Mouse (Mus musculus): ENCODE measurements around the gene Il21r. TPM values are rescaled to one million over a fixed set of nuclear protein-coding genes. Genes with fewer than 3 reads are reported as not detected.

Gene Il21r
- polyA plus RNA-seq, 1 experiment from 2014 or later: 0.22 TPM

- no peaks in the 10 kb centered on the region for H3K36me3 ChIP-seq (ENCODE audit: control insufficient read depth, insufficient read depth, low read length)
- H3K27ac ChIP-seq (ENCODE audit: low read depth, low read length): no peak overlapping the region
- no peaks in the 10 kb centered on the region for H3K9me3 ChIP-seq (ENCODE audit: control insufficient read depth, low read length)
- no peaks in the 10 kb centered on the region for H3K4me1 ChIP-seq (ENCODE audit: control insufficient read depth, insufficient read depth, low read length)
- H3K4me3 ChIP-seq (ENCODE audit: low read length): no peak overlapping the region
- no peak overlapping the region for H3K4me2 ChIP-seq (replicated peaks; ENCODE audit: low read depth, low read length)
- no peaks in the 10 kb centered on the region for H3K27me3 ChIP-seq (ENCODE audit: control insufficient read depth, insufficient read depth, low read length)
- H3K9ac ChIP-seq (ENCODE audit: low read depth, low read length): no peak overlapping the region
- no peak for ATAC-seq (ENCODE audit: low FRiP score, low TSS enrichment)
- 88% methylated on average over 4 of the region's 4 CpGs for WGBS
Observed at GRCm38 (mm10) chr7:125620077-125620476, 16.8 kb downstream of the Il21r start.

- no peak overlapping the region for H3K27ac ChIP-seq (ENCODE audit: low read depth, low read length)
- 66% methylated on average over 7 of the region's 7 CpGs for WGBS
- H3K27me3 ChIP-seq (ENCODE audit: control insufficient read depth, insufficient read depth, low read length): no peaks in the 10 kb centered on the region
- H3K36me3 ChIP-seq (ENCODE audit: control insufficient read depth, insufficient read depth, low read length): no peaks in the 10 kb centered on the region
- no peak overlapping the region for H3K9ac ChIP-seq (ENCODE audit: low read depth, low read length)
- H3K4me1 ChIP-seq (ENCODE audit: control insufficient read depth, insufficient read depth, low read length): 0 out of 2 replicates have a peak, but pooled peaks cover 4% of the 10 kb centered on the region
- H3K4me3 ChIP-seq (ENCODE audit: low read length): no peak overlapping the region
- no peak for ATAC-seq (ENCODE audit: low FRiP score, low TSS enrichment)
- H3K4me2 ChIP-seq (replicated peaks; ENCODE audit: low read depth, low read length): no peak overlapping the region
- H3K9me3 ChIP-seq (ENCODE audit: control insufficient read depth, low read length): no peaks in the 10 kb centered on the region
Observed at GRCm38 (mm10) chr7:125622741-125623685, 19.8 kb downstream of the Il21r start.

GRCm38 (mm10) chr7:125625219-125625618 is 22.0 kb downstream of the Il21r start:
- no peak overlapping the region for H3K4me2 ChIP-seq (replicated peaks; ENCODE audit: low read depth, low read length)
- H3K36me3 ChIP-seq (ENCODE audit: control insufficient read depth, insufficient read depth, low read length): no peaks in the 10 kb centered on the region
- 75% methylated on average over 4 of the region's 4 CpGs for WGBS
- no peaks in the 10 kb centered on the region for H3K27me3 ChIP-seq (ENCODE audit: control insufficient read depth, insufficient read depth, low read length)
- H3K4me1 ChIP-seq (ENCODE audit: control insufficient read depth, insufficient read depth, low read length): 0 out of 2 replicates have a peak, but pooled peaks cover 4% of the 10 kb centered on the region
- H3K27ac ChIP-seq (ENCODE audit: low read depth, low read length): no peak overlapping the region
- ATAC-seq (ENCODE audit: low FRiP score, low TSS enrichment): no peak
- H3K9ac ChIP-seq (ENCODE audit: low read depth, low read length): no peak overlapping the region
- peaks cover 4% of the 10 kb centered on the region; the same call in 1 of the 2 replicates for H3K9me3 ChIP-seq (ENCODE audit: control insufficient read depth, low read length)
- H3K4me3 ChIP-seq (ENCODE audit: low read length): no peak overlapping the region

GRCm38 (mm10) chr7:125625829-125626228 is 22.6 kb downstream of the Il21r start:
- Histone ChIP-seq H3K4me2 (replicated peaks; ENCODE audit: low read depth, low read length) (no peak overlapping the region), H3K27me3 (ENCODE audit: control insufficient read depth, insufficient read depth, low read length) (no peaks in the 10 kb centered on the region), H3K9ac (ENCODE audit: low read depth, low read length) (no peak overlapping the region), H3K4me1 (ENCODE audit: control insufficient read depth, insufficient read depth, low read length) (0 out of 2 replicates have a peak, but pooled peaks cover 4% of the 10 kb centered on the region), H3K4me3 (ENCODE audit: low read length) (no peak overlapping the region), H3K9me3 (ENCODE audit: control insufficient read depth, low read length) (peaks cover 4% of the 10 kb centered on the region; the same call in 1 of the 2 replicates), H3K36me3 (ENCODE audit: control insufficient read depth, insufficient read depth, low read length) (no peaks in the 10 kb centered on the region), H3K27ac (ENCODE audit: low read depth, low read length) (no peak overlapping the region)
- ATAC-seq (ENCODE audit: low FRiP score, low TSS enrichment): peak; percentile 61; the same call in 1 of the 2 replicates
- 35% methylated on average over 7 of the region's 7 CpGs for WGBS

GRCm38 (mm10) chr7:125630317-125630716 is 27.1 kb downstream of the Il21r start:
- Histone ChIP-seq H3K9me3 (ENCODE audit: control insufficient read depth, low read length) (peaks cover 4% of the 10 kb centered on the region; the same call in 1 of the 2 replicates), H3K36me3 (ENCODE audit: control insufficient read depth, insufficient read depth, low read length) (no peaks in the 10 kb centered on the region), H3K4me2 (replicated peaks; ENCODE audit: low read depth, low read length) (no peak overlapping the region), H3K27me3 (ENCODE audit: control insufficient read depth, insufficient read depth, low read length) (no peaks in the 10 kb centered on the region), H3K4me3 (ENCODE audit: low read length) (no peak overlapping the region), H3K4me1 (ENCODE audit: control insufficient read depth, insufficient read depth, low read length) (peaks cover 13% of the 10 kb centered on the region), H3K9ac (ENCODE audit: low read depth, low read length) (no peak overlapping the region), H3K27ac (ENCODE audit: low read depth, low read length) (no peak overlapping the region)
- no peak for ATAC-seq (ENCODE audit: low FRiP score, low TSS enrichment)
- WGBS: 63% methylated on average over 4 of the region's 4 CpGs

GRCm38 (mm10) chr7:125630989-125631388 is 27.8 kb downstream of the Il21r start:
- ATAC-seq (ENCODE audit: low FRiP score, low TSS enrichment): no peak
- Histone ChIP-seq H3K27ac (ENCODE audit: low read depth, low read length) (no peak overlapping the region), H3K9ac (ENCODE audit: low read depth, low read length) (no peak overlapping the region), H3K4me1 (ENCODE audit: control insufficient read depth, insufficient read depth, low read length) (peaks cover 10% of the 10 kb centered on the region), H3K9me3 (ENCODE audit: control insufficient read depth, low read length) (peaks cover 4% of the 10 kb centered on the region; the same call in 1 of the 2 replicates), H3K4me2 (replicated peaks; ENCODE audit: low read depth, low read length) (no peak overlapping the region), H3K4me3 (ENCODE audit: low read length) (no peak overlapping the region), H3K36me3 (ENCODE audit: control insufficient read depth, insufficient read depth, low read length) (no peaks in the 10 kb centered on the region), H3K27me3 (ENCODE audit: control insufficient read depth, insufficient read depth, low read length) (no peaks in the 10 kb centered on the region)
- WGBS: 87% methylated on average over 3 of the region's 3 CpGs

GRCm38 (mm10) chr7:125637220-125638140 is 34.3 kb downstream of the Il21r start:
- no peak overlapping the region for H3K4me3 ChIP-seq (ENCODE audit: low read length)
- H3K9ac ChIP-seq (ENCODE audit: low read depth, low read length): no peak overlapping the region
- no peak overlapping the region for H3K27ac ChIP-seq (ENCODE audit: low read depth, low read length)
- H3K4me1 ChIP-seq (ENCODE audit: control insufficient read depth, insufficient read depth, low read length): peaks cover 3% of the 10 kb centered on the region; the same call in 1 of the 2 replicates
- H3K4me2 ChIP-seq (replicated peaks; ENCODE audit: low read depth, low read length): no peak overlapping the region
- no peak for ATAC-seq (ENCODE audit: low FRiP score, low TSS enrichment)
- H3K27me3 ChIP-seq (ENCODE audit: control insufficient read depth, insufficient read depth, low read length): no peaks in the 10 kb centered on the region
- 83% methylated on average over 8 of the region's 8 CpGs for WGBS
- peaks cover 30% of the 10 kb centered on the region for H3K36me3 ChIP-seq (ENCODE audit: control insufficient read depth, insufficient read depth, low read length)
- no peaks in the 10 kb centered on the region for H3K9me3 ChIP-seq (ENCODE audit: control insufficient read depth, low read length)

GRCm38 (mm10) chr7:125638376-125638775 is 35.1 kb downstream of the Il21r start:
- no peaks in the 10 kb centered on the region for H3K27me3 ChIP-seq (ENCODE audit: control insufficient read depth, insufficient read depth, low read length)
- 66% methylated on average over 6 of the region's 6 CpGs for WGBS
- no peaks in the 10 kb centered on the region for H3K4me1 ChIP-seq (ENCODE audit: control insufficient read depth, insufficient read depth, low read length)
- peaks cover 39% of the 10 kb centered on the region for H3K36me3 ChIP-seq (ENCODE audit: control insufficient read depth, insufficient read depth, low read length)
- no peak overlapping the region for H3K4me2 ChIP-seq (replicated peaks; ENCODE audit: low read depth, low read length)
- H3K27ac ChIP-seq (ENCODE audit: low read depth, low read length): no peak overlapping the region
- ATAC-seq (ENCODE audit: low FRiP score, low TSS enrichment): no peak
- no peak overlapping the region for H3K4me3 ChIP-seq (ENCODE audit: low read length)
- no peaks in the 10 kb centered on the region for H3K9me3 ChIP-seq (ENCODE audit: control insufficient read depth, low read length)
- H3K9ac ChIP-seq (ENCODE audit: low read depth, low read length): no peak overlapping the region
